Mouse (Mus musculus): ENCODE measurements around the gene Tyms. TPM values are rescaled to one million over a fixed set of nuclear protein-coding genes. Genes with fewer than 3 reads are reported as not detected.
A peak's percentile ranks its signal among the peaks of the same experiment; 100 is the strongest.

Tyms gene
- polyA plus RNA-seq (2014; fragmentation: Nextera tagmentation; extraction: Ambion mirVana): 343 and 362 TPM in 2 replicates

DNA sequence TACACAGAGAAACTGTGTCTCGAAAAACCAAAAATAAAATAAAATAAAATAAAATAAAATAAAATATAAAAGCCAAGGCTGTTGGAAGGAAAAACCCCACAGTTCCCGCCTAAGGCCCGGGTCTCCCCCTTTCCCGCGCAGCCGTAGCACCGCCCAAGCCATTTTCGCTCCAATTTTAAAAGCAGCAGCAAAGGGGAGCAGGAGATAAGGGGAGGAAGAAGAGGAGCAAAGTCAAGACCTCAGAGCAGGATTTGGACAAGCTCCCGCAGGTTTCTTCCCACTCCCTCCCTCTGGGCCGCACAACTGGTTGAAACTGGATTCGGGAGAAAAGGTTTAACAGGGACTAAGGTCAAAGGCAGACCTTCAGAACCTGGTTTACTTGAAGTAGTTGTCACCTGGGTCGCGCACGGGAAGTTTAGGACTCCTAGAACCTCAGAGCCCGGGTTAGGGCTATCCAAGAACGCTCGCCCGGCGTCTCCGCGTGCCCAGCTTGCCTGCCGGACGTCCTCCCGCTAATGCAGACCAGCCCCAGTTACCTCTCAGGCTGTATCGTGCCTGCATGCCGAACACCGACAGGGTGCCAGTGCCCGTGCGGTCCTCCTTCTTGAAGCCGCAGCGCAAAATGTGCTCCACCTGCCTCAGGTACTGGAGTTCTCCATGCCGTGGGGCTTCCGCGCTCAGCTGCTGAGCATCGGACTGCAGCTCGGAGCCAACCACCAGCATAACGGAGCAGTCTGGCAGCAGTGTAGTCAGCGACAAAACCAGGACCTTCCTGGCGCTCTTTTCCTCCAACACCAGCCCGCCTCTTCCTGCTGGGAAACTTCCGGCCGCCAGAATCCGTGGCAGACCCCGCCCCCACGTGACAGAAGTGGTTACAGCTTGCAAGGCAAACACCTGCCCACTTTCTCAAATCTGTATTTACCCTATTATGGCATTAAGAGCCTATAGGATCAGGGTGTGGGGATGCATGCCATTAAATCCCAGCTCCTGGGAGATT, at the start of gene Tyms:
Gene Tyms, minus strand, starts transcription at position 793 of the 997 bp plus-strand sequence.
- H3K4me2 ChIP-seq: peak within 1 kb of the TSS; percentile 78
- peak within 1 kb of the TSS; percentile 85 for H3K4me3 ChIP-seq (ENCODE audit: low read depth, low read length)
- no peak for TF ChIP-seq CTCF (IDR thresholded peaks at IDR 0.05; ENCODE audit: low read depth)
- H3K9ac ChIP-seq: peak within 1 kb of the TSS; percentile 87
- DNase-seq: peak; percentile 90
- H3K36me3 ChIP-seq (ENCODE audit: insufficient read depth): peaks cover 36% of the 10 kb centered on the region
- peak; percentile 94 for ATAC-seq (ENCODE audit: insufficient read depth)
- 2% methylated on average over 45 of the region's 45 CpGs for WGBS
- H3K4me1 ChIP-seq (ENCODE audit: insufficient read depth): peaks cover 4% of the 10 kb centered on the region; the same call in 1 of the 2 replicates
- H3K9me3 ChIP-seq (ENCODE audit: low read depth, low read length): no peaks in the 10 kb centered on the region
- peak within 1 kb of the TSS; percentile 95 for H3K27ac ChIP-seq (ENCODE audit: low read depth)
- no peaks in the 10 kb centered on the region for H3K27me3 ChIP-seq (ENCODE audit: insufficient read depth, low read length)

DNA sequence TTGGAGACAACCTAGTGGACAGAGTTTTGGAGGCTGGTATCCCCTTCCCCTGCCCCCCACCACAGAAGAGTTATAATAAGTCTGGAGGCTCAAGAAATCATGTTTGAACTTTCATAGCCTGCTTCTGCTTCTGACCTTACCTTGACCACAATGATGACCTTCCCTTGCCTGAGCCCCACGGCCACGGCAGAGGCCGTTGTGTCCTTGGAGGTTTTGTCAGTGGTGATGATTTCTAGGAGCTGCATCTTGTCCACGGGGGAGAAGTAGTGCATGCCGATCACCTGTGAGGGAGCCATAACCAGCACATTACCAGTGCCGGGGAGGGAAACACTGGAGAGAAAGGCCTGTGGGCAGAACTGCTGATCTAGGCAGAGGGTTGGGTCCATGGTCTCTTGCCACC, 49.1 kb upstream of the Tyms start:
- DNase-seq (no peak), ATAC-seq (ENCODE audit: insufficient read depth) (no peak)
- no peak for TF ChIP-seq CTCF (IDR thresholded peaks at IDR 0.05; ENCODE audit: low read depth)
- no peak overlapping the region for H3K4me2 ChIP-seq
- no peaks in the 10 kb centered on the region for H3K27me3 ChIP-seq (ENCODE audit: insufficient read depth, low read length)
- peaks cover 98% of the 10 kb centered on the region for H3K36me3 ChIP-seq (ENCODE audit: insufficient read depth)
- no peaks in the 10 kb centered on the region for H3K4me1 ChIP-seq (ENCODE audit: insufficient read depth)
- 91% methylated on average over 6 of the region's 6 CpGs for WGBS
- H3K9ac ChIP-seq: no peak overlapping the region
- H3K4me3 ChIP-seq (ENCODE audit: low read depth, low read length): no peak overlapping the region
- no peaks in the 10 kb centered on the region for H3K9me3 ChIP-seq (ENCODE audit: low read depth, low read length)
- H3K27ac ChIP-seq (ENCODE audit: low read depth): no peak overlapping the region

DNA sequence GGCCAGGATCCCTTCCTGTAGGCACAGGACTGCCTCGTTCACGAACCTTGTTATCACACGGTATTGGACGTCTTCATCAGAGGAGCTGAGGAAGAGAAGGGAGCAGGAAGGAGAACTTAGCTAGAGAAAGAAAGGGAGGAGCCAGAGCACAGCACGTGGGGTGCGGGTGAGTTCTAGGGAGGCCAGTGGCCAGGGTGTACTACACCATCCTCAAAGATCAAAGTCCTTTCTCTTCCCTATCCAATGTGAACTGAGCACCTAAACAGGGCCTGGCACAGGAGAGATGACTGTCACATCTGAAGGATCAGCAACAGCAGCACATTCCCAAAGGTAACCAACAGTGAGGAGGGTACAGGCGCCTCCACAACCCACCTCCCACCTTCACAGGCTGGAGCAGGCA, 46.7 kb upstream of the Tyms start:
- no peak for TF ChIP-seq CTCF (IDR thresholded peaks at IDR 0.05; ENCODE audit: low read depth)
- H3K9me3 ChIP-seq (ENCODE audit: low read depth, low read length): no peaks in the 10 kb centered on the region
- no peak overlapping the region for H3K9ac ChIP-seq
- H3K4me3 ChIP-seq (ENCODE audit: low read depth, low read length): no peak overlapping the region
- 76% methylated on average over 7 of the region's 7 CpGs for WGBS
- H3K4me2 ChIP-seq: no peak overlapping the region
- ATAC-seq (ENCODE audit: insufficient read depth) (no peak), DNase-seq (no peak)
- H3K36me3 ChIP-seq (ENCODE audit: insufficient read depth): peaks cover 80% of the 10 kb centered on the region
- H3K4me1 ChIP-seq (ENCODE audit: insufficient read depth): no peaks in the 10 kb centered on the region
- no peak overlapping the region for H3K27ac ChIP-seq (ENCODE audit: low read depth)
- peaks cover 10% of the 10 kb centered on the region; the same call in 1 of the 2 replicates for H3K27me3 ChIP-seq (ENCODE audit: insufficient read depth, low read length)

DNA sequence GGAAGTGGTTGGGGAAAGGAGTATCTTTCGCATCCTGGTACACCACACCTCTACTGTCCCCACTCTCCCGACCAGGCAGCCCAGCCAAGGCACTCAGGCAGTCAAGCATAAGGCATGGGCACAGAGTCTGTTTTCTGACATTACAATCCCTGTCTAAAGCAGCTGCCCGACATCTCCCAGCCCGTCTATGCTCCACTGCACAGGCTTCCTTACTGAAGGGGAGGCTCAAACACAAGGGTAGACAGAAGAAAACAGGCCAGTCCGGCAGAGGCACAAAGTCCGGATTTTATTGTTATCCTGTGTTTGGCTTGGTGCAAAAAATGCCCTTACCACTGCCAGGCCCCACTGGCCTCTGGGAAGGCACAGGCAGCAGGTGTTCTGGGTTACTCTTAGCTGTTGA, 45.7 kb upstream of the Tyms start:
- ATAC-seq (ENCODE audit: insufficient read depth): no peak
- 88% methylated on average over 6 of the region's 6 CpGs for WGBS
- Histone ChIP-seq H3K36me3 (ENCODE audit: insufficient read depth) (peaks cover 71% of the 10 kb centered on the region), H3K4me2 (no peak overlapping the region), H3K4me3 (ENCODE audit: low read depth, low read length) (no peak overlapping the region), H3K27ac (ENCODE audit: low read depth) (no peak overlapping the region), H3K9me3 (ENCODE audit: low read depth, low read length) (no peaks in the 10 kb centered on the region), H3K27me3 (ENCODE audit: insufficient read depth, low read length) (peaks cover 19% of the 10 kb centered on the region; the same call in 1 of the 2 replicates), H3K9ac (no peak overlapping the region), H3K4me1 (ENCODE audit: insufficient read depth) (no peaks in the 10 kb centered on the region)
- no peak for DNase-seq
- no peak for TF ChIP-seq CTCF (IDR thresholded peaks at IDR 0.05; ENCODE audit: low read depth)

DNA sequence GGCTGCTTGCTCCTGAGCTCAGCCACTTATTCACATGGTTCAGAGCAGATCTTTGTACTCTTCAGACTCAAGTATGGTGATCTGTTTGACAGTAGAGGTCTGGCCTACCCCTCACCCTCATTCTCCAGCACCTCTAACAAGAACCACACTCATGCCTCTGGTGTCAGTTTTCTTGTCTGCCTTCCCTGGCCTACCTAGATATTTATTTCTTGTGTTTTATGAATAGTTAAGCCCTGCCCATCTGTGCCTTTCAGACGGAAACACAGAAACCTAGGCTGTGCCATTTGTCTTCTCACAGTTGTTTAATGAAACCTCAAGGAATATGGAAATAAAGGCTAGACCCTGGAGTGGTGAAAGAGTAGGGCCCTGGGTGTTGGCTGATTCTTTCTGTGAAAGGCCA, 44.6 kb upstream of the Tyms start:
- WGBS: 67% methylated on average over 1 of the region's 1 CpGs
- TF ChIP-seq CTCF (IDR thresholded peaks at IDR 0.05; ENCODE audit: low read depth): no peak
- Histone ChIP-seq H3K4me1 (ENCODE audit: insufficient read depth) (no peaks in the 10 kb centered on the region), H3K9ac (no peak overlapping the region), H3K4me3 (ENCODE audit: low read depth, low read length) (no peak overlapping the region), H3K27ac (ENCODE audit: low read depth) (no peak overlapping the region), H3K36me3 (ENCODE audit: insufficient read depth) (peaks cover 60% of the 10 kb centered on the region), H3K27me3 (ENCODE audit: insufficient read depth, low read length) (peaks cover 30% of the 10 kb centered on the region), H3K9me3 (ENCODE audit: low read depth, low read length) (no peaks in the 10 kb centered on the region), H3K4me2 (no peak overlapping the region)
- DNase-seq (no peak), ATAC-seq (ENCODE audit: insufficient read depth) (no peak)

DNA sequence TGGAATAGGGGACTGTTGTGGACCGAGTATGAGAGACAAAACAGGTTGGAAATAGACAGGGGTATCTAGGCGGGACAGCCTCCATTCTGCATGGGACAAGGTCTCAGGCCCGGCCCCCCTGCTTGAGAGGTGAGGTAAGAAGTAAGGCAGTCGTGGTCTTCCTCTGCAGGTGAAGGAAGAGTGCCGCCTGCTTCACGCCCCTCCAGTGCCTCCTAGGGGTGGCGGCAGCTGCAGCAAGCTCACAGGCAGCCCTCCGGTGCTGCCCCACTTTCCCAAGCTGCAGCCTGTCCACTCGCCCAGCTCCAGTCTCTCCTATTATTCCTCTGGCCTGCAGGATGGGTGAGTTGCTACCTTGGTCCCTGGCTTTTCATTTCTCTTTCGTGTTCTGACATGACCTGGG, 42.3 kb upstream of the Tyms start:
- H3K9ac ChIP-seq: no peak overlapping the region
- DNase-seq: no peak
- H3K4me2 ChIP-seq: no peak overlapping the region
- WGBS: 27% methylated on average over 10 of the region's 10 CpGs
- peaks cover 52% of the 10 kb centered on the region for H3K27me3 ChIP-seq (ENCODE audit: insufficient read depth, low read length)
- H3K27ac ChIP-seq (ENCODE audit: low read depth): no peak overlapping the region
- no peaks in the 10 kb centered on the region for H3K9me3 ChIP-seq (ENCODE audit: low read depth, low read length)
- no peak overlapping the region for H3K4me3 ChIP-seq (ENCODE audit: low read depth, low read length)
- H3K36me3 ChIP-seq (ENCODE audit: insufficient read depth): peaks cover 37% of the 10 kb centered on the region
- no peak for ATAC-seq (ENCODE audit: insufficient read depth)
- H3K4me1 ChIP-seq (ENCODE audit: insufficient read depth): no peaks in the 10 kb centered on the region; the same call in 1 of the 2 replicates
- TF ChIP-seq CTCF (IDR thresholded peaks at IDR 0.05; ENCODE audit: low read depth): peak; percentile 43; the same call in 1 of the 2 replicates

DNA sequence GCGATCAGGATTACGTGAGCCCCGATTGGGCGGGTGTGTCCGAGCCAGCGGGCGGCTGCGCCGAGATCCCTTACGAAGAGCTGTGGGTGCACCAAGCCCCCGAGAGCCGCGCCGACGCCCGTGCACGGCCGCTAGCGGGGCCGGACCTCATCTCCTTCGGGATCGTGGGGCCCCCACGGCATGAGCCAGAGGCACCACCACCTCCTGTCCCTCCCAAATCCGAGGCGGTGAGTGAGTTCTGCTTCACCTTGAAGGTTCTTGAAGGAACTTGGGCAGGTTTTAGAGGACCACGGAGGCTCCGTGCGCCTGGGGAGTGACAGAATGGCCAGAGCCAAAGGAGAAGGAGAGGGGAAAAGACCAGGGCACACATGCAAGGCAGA, 41.3 kb upstream of the Tyms start:
- Histone ChIP-seq H3K27ac (ENCODE audit: low read depth) (no peak overlapping the region), H3K4me1 (ENCODE audit: insufficient read depth) (no peaks in the 10 kb centered on the region; the same call in none of the 2 replicates), H3K9me3 (ENCODE audit: low read depth, low read length) (no peaks in the 10 kb centered on the region), H3K4me3 (ENCODE audit: low read depth, low read length) (peak overlapping the region; percentile 53), H3K27me3 (ENCODE audit: insufficient read depth, low read length) (peaks cover 55% of the 10 kb centered on the region), H3K4me2 (peak overlapping the region; percentile 95), H3K9ac (peak overlapping the region; percentile 53), H3K36me3 (ENCODE audit: insufficient read depth) (peaks cover 27% of the 10 kb centered on the region)
- DNase-seq (no peak), ATAC-seq (ENCODE audit: insufficient read depth) (no peak; the same call in 1 of the 2 replicates)
- no peak for TF ChIP-seq CTCF (IDR thresholded peaks at IDR 0.05; ENCODE audit: low read depth)
- under 1% methylated on average over 28 of the region's 28 CpGs for whole genome bisulfite sequencing

All from lung, embryonic 14.5 days (tissue).